Mouse (Mus musculus): ENCODE results near the gene Pnliprp2.

DNA sequence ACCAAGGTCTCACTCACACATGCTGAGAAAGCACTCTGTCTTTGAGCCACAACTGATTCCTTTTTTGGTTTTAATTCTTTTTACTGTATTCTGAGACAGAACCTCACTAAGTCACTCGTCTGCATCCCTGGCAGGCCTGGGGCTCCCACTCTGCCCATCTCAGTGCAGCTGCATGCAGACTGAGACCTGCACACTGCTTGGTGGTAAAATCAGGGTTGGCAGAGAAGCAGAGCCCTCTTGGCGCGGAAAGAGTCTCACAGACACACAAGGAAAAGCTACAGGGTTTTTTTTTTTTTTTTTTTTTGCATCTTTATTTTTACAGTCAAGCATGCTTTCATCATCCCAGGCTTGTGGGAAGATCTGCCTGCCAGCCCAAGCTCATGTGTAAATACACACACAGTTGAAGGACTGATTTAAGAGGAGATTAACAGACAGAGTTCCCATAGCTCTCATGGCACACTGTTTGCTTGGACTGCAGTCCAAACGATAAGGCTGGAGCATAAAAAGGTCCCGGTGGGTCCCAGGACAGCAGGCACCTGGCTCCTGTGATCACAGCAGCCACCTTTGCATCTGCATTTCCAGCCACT is 31.0 kb upstream of the Pnliprp2 start, which contains the start of gene Pnliprp1:
- TF ChIP-seq CTCF (IDR thresholded peaks at IDR 0.05; ENCODE audit: low read depth, low read length) (no peak), POLR2A (IDR thresholded peaks at IDR 0.05; ENCODE audit: insufficient read depth, low read length) (no peak)
